Mouse (Mus musculus) midbrain, embryonic 11.5 days (tissue): ENCODE results near the gene Gid8. TPM values are rescaled to one million over a fixed set of nuclear protein-coding genes. Genes with fewer than 3 reads are reported as not detected.
A peak's percentile ranks its signal among the peaks of the same experiment; 100 is the strongest.

Source experiments
- ATAC-seq: fragments of 200-750 bp; cut with Nextera tagmentation; 2 replicates; pipeline ENCODE4 v1.8.0; 2017; ENCODE audit warnings: moderate TSS enrichment, moderate library complexity; ENCODE audit not compliant: low FRiP score
- DNase-seq: peaks from one replicate; pipeline ENCODE4 v3.0.0; 2015; ENCODE audit warnings: low spot score; ENCODE audit errors: missing footprints
- H3K27ac ChIP-seq: fragments of 300-500 bp; sonication (generic); 2 replicates; pipeline ENCODE4 v1.5.1; 2014; ENCODE audit warnings: low read depth, low read length
- H3K27me3 ChIP-seq: fragments of 300-500 bp; sonication (generic); 2 replicates; pipeline ENCODE4 v1.6.1; 2014; ENCODE audit warnings: mild to moderate bottlenecking, low read length, moderate library complexity, mixed read lengths; ENCODE audit not compliant: control insufficient read depth, insufficient read depth
- H3K36me3 ChIP-seq: fragments of 300-500 bp; sonication (generic); 2 replicates; pipeline ENCODE4 v1.6.1; 2014; ENCODE audit warnings: mild to moderate bottlenecking, low read length, moderate library complexity, mixed read lengths; ENCODE audit not compliant: control insufficient read depth, insufficient read depth
- H3K4me1 ChIP-seq: fragments of 300-500 bp; sonication (generic); 2 replicates; pipeline ENCODE4 v1.6.1; 2014; ENCODE audit warnings: low read length; ENCODE audit not compliant: control insufficient read depth, insufficient read depth
- H3K4me2 ChIP-seq: fragments of 300-500 bp; sonication (generic); 2 replicates; pipeline ENCODE4 v1.6.1; 2014; ENCODE audit warnings: mild to moderate bottlenecking, moderate library complexity
- H3K4me3 ChIP-seq: fragments of 300-500 bp; sonication (generic); 2 replicates; pipeline ENCODE4 v1.5.1; 2014; ENCODE audit warnings: low read depth, low read length
- H3K9ac ChIP-seq: fragments of 300-500 bp; sonication (generic); 2 replicates; pipeline ENCODE4 v1.6.1; 2014; ENCODE audit warnings: low read length
- H3K9me3 ChIP-seq: fragments of 300-500 bp; sonication (generic); 2 replicates; pipeline ENCODE4 v1.6.1; 2016; ENCODE audit warnings: low read length; ENCODE audit not compliant: control insufficient read depth
- WGBS: fragments of 180-500 bp; shearing (Covaris S2); extraction: QIAGEN DNeasy Blood & Tissue Kit; methylation state at CpG from one replicate; pipeline ENCODE4 v1.1.7; 2014; 5-methylcytosine and 5-hydroxymethylcytosine counted together
- polyA plus RNA-seq: library from polyadenylated mRNA; unstranded; fragments of >200 nt; fragmentation: Nextera tagmentation; extraction: Ambion mirVana; gene quantifications from 2 replicates; pipeline ENCODE4 v1.2.1, GENCODE M21; 2014

The Gid8 gene
- 63.3 and 63.4 TPM in 2 replicates for polyA plus RNA-seq

- Histone ChIP-seq H3K4me3 (peak within 1 kb of the TSS; percentile 100), H3K9ac (peak within 1 kb of the TSS; percentile 97), H3K27me3 (no peaks in the 10 kb centered on the region), H3K9me3 (no peaks in the 10 kb centered on the region), H3K4me1 (peaks cover 20% of the 10 kb centered on the region), H3K27ac (peak within 1 kb of the TSS; percentile 75), H3K4me2 (peak within 1 kb of the TSS; percentile 88), H3K36me3 (peaks cover 2% of the 10 kb centered on the region; the same call in 1 of the 2 replicates)
- DNase-seq: peak; percentile 98
- WGBS: under 1% methylated on average over 42 of the region's 43 CpGs
- ATAC-seq: peak; percentile 96
These were observed at the start of gene Gid8, which contains the start of gene Dido1 for GRCm38 (mm10) chr2:180709923-180710272. Gene Gid8, plus strand, starts transcription at chr2:180710117. Gene Dido1, minus strand, starts transcription at chr2:180709999.

DNA sequence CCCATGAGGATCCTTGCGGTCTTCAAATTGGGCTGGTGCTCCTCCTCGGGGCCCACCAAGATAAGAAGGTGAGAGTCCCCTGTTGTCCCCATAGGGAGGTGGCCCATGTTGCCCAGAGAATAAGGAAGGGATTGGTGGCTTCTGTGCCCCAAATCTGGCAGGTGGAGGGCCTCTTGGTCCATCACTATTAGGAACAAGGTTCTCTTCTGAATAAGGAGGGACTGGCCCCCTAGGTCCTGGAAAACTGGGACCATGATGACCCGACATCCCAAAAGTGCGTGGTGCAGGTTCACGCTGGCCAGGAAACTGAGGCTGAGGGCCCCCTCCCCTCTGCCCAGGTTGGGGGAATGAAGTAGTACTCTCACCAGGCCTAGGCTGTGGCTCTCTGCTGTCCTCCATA lies 49.4 kb upstream of the Gid8 start:
- ATAC-seq (no peak), DNase-seq (peak; percentile 73)
- Histone ChIP-seq H3K4me1 (peaks cover 7% of the 10 kb centered on the region; the same call in 1 of the 2 replicates), H3K27ac (no peak overlapping the region), H3K36me3 (peaks cover 4% of the 10 kb centered on the region; the same call in 1 of the 2 replicates), H3K4me3 (no peak overlapping the region), H3K9me3 (no peaks in the 10 kb centered on the region), H3K4me2 (no peak overlapping the region), H3K9ac (no peak overlapping the region), H3K27me3 (no peaks in the 10 kb centered on the region)
- 98% methylated on average over 5 of the region's 5 CpGs for WGBS

GRCm38 (mm10) chr2:180662008-180662407 lies 47.9 kb upstream of the Gid8 start:
- Histone ChIP-seq H3K27ac (no peak overlapping the region), H3K9ac (no peak overlapping the region), H3K9me3 (no peaks in the 10 kb centered on the region), H3K4me2 (no peak overlapping the region), H3K36me3 (peaks cover 6% of the 10 kb centered on the region; the same call in 1 of the 2 replicates), H3K4me1 (peaks cover 7% of the 10 kb centered on the region; the same call in 1 of the 2 replicates), H3K4me3 (no peak overlapping the region), H3K27me3 (no peaks in the 10 kb centered on the region)
- 88% methylated on average over 4 of the region's 4 CpGs for WGBS
- DNase-seq (peak; percentile 51), ATAC-seq (no peak)

DNA sequence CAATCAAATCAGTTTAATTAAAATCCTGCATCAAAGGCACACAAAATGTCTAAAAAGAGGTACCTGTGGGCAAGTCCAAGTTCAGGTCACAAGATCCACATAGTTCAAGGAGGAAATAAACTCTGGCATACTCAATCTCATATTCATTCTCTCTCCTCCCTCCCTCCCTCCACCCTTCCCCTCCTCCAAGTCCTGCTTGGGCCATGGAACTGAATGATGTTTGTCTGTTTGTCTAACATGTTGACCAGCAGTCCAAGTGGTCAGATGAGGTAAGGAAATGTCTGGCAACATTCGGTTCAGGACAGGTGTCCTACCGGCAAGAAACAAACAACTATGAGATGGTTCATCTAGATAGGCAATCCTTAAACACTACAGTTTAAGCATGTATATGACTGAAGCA lies 33.2 kb upstream of the Gid8 start:
- no peak overlapping the region for H3K27ac ChIP-seq
- peaks cover 6% of the 10 kb centered on the region; the same call in 1 of the 2 replicates for H3K36me3 ChIP-seq
- DNase-seq (no peak), ATAC-seq (no peak)
- no peaks in the 10 kb centered on the region for H3K9me3 ChIP-seq
- H3K4me1 ChIP-seq: no peaks in the 10 kb centered on the region
- no peak overlapping the region for H3K9ac ChIP-seq
- 95% methylated on average over 2 of the region's 2 CpGs for WGBS
- H3K27me3 ChIP-seq: no peaks in the 10 kb centered on the region
- H3K4me2 ChIP-seq: no peak overlapping the region
- no peak overlapping the region for H3K4me3 ChIP-seq

- Histone ChIP-seq H3K9ac (no peak overlapping the region), H3K4me3 (no peak overlapping the region), H3K27me3 (no peaks in the 10 kb centered on the region), H3K4me2 (no peak overlapping the region), H3K4me1 (no peaks in the 10 kb centered on the region), H3K9me3 (no peaks in the 10 kb centered on the region), H3K27ac (no peak overlapping the region), H3K36me3 (peaks cover 18% of the 10 kb centered on the region)
- DNase-seq (peak; percentile 97), ATAC-seq (peak; percentile 70)
- 26% methylated on average over 4 of the region's 4 CpGs for WGBS
These were observed 31.2 kb upstream of the Gid8 start for GRCm38 (mm10) chr2:180678609-180679140.

DNA sequence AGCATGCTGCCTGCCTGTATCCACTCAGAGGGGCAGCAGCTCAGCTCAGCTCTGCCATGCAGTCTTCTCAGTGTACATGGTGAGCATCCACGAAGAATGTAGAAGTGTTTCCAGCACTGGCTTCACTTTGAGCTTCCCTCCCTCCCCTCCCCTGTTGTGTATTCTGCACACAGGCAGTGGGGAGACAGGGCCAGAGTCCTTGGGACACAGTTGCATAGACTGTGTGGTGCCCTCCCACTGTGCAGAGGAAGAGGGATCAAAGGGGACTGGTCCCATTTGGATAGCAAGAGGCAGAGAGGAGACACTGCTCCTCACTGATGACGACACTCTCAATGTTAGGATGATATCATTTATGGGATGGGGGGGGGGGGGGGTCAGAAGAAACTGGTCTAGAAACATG lies 28.7 kb upstream of the Gid8 start:
- H3K9ac ChIP-seq: no peak overlapping the region
- no peak overlapping the region for H3K4me2 ChIP-seq
- no peaks in the 10 kb centered on the region for H3K4me1 ChIP-seq
- H3K4me3 ChIP-seq: no peak overlapping the region
- H3K27ac ChIP-seq: no peak overlapping the region
- peaks cover 21% of the 10 kb centered on the region for H3K36me3 ChIP-seq
- no peaks in the 10 kb centered on the region for H3K27me3 ChIP-seq
- ATAC-seq (no peak), DNase-seq (no peak)
- H3K9me3 ChIP-seq: no peaks in the 10 kb centered on the region
- WGBS: 69% methylated on average over 2 of the region's 2 CpGs

GRCm38 (mm10) chr2:180683524-180683923 lies 26.4 kb upstream of the Gid8 start:
- Histone ChIP-seq H3K27ac (no peak overlapping the region), H3K4me1 (no peaks in the 10 kb centered on the region), H3K36me3 (peaks cover 32% of the 10 kb centered on the region), H3K9me3 (no peaks in the 10 kb centered on the region), H3K4me2 (no peak overlapping the region), H3K9ac (no peak overlapping the region), H3K27me3 (no peaks in the 10 kb centered on the region), H3K4me3 (no peak overlapping the region)
- no peak for ATAC-seq
- no peak for DNase-seq
- 86% methylated on average over 2 of the region's 2 CpGs for WGBS

GRCm38 (mm10) chr2:180684031-180684430 lies 25.9 kb upstream of the Gid8 start:
- no peak overlapping the region for H3K27ac ChIP-seq
- 94% methylated on average over 4 of the region's 4 CpGs for WGBS
- H3K36me3 ChIP-seq: peaks cover 33% of the 10 kb centered on the region
- no peak overlapping the region for H3K4me2 ChIP-seq
- DNase-seq: no peak
- H3K9ac ChIP-seq: no peak overlapping the region
- no peaks in the 10 kb centered on the region for H3K9me3 ChIP-seq
- H3K4me1 ChIP-seq: no peaks in the 10 kb centered on the region
- no peaks in the 10 kb centered on the region for H3K27me3 ChIP-seq
- no peak for ATAC-seq
- H3K4me3 ChIP-seq: no peak overlapping the region

DNA sequence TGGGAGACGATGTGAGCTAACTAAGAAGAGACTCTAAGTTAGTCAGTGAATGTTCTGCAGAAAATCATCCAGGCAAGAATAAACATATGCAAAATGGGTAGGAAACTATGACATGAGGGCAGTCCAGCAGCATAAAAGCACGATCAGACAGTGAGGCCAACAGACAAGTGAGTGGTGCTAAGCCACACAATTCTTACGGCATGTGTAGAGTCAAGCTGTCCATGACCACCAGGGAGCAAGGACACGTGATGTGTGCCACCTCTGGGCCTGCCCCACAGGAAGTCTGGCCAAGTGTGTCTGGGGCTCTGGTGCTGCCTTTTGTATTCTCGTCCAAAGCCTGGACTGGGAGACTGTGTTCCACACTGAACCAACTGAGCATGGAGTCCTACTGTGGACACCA lies 20.1 kb upstream of the Gid8 start:
- peaks cover 12% of the 10 kb centered on the region for H3K36me3 ChIP-seq
- 93% methylated on average over 5 of the region's 5 CpGs for WGBS
- no peaks in the 10 kb centered on the region for H3K9me3 ChIP-seq
- no peak overlapping the region for H3K4me3 ChIP-seq
- no peaks in the 10 kb centered on the region for H3K27me3 ChIP-seq
- no peak overlapping the region for H3K9ac ChIP-seq
- no peak overlapping the region for H3K4me2 ChIP-seq
- ATAC-seq (no peak), DNase-seq (no peak)
- H3K4me1 ChIP-seq: peaks cover 10% of the 10 kb centered on the region; the same call in 1 of the 2 replicates
- no peak overlapping the region for H3K27ac ChIP-seq
